Mouse (Mus musculus) right cerebral cortex, postnatal 36 days (tissue): ENCODE data around the gene Slitrk4.

Experiments
- DNase-seq, 2 experiments: peaks; one replicate each; pipeline ENCODE4 v3.0.0; 2022; ENCODE audit warnings: low spot score in 2 of 2, mixed read lengths in 1 of 2

Slitrk4 gene

GRCm38 (mm10) chrX:64276290-64277125 is at the start of gene Slitrk4:
Gene Slitrk4, minus strand, starts transcription at chrX:64276996.
- DNase-seq: peak; percentile 14 to 17

GRCm38 (mm10) chrX:64319501-64319900 is 42.7 kb upstream of the Slitrk4 start:
- DNase-seq: no peak

- no peak for DNase-seq
These were observed 1.1 kb upstream of the Slitrk4 start for GRCm38 (mm10) chrX:64277991-64278301.

- peak in 1 of 2 experiments; percentile 2 for DNase-seq
These were observed 562 bp upstream of the Slitrk4 start for GRCm38 (mm10) chrX:64277126-64277990.

GRCm38 (mm10) chrX:64275501-64276289 is 1.1 kb downstream of the Slitrk4 start:
- DNase-seq: peak; percentile 11 to 17

- no peak for DNase-seq
These were observed 13.3 kb downstream of the Slitrk4 start for GRCm38 (mm10) chrX:64263481-64263880.
